Mouse (Mus musculus): Measurements from ENCODE around the gene Gab3. TPM values are rescaled to one million over a fixed set of nuclear protein-coding genes. Genes with fewer than 3 reads are reported as not detected.

Gab3 gene
- 1 to 10 TPM; 1.1 to 1.3 TPM for total RNA-seq (2021)
- 1.1 and 1.2 TPM in 2 replicates for polyA plus RNA-seq (2012; rRNA removed)
- long read RNA-seq, partial matches to known transcripts, result 0 of 3 reads
- long read RNA-seq, other reads (novel, unspliced or antisense), result 1 of 3 reads

DNA sequence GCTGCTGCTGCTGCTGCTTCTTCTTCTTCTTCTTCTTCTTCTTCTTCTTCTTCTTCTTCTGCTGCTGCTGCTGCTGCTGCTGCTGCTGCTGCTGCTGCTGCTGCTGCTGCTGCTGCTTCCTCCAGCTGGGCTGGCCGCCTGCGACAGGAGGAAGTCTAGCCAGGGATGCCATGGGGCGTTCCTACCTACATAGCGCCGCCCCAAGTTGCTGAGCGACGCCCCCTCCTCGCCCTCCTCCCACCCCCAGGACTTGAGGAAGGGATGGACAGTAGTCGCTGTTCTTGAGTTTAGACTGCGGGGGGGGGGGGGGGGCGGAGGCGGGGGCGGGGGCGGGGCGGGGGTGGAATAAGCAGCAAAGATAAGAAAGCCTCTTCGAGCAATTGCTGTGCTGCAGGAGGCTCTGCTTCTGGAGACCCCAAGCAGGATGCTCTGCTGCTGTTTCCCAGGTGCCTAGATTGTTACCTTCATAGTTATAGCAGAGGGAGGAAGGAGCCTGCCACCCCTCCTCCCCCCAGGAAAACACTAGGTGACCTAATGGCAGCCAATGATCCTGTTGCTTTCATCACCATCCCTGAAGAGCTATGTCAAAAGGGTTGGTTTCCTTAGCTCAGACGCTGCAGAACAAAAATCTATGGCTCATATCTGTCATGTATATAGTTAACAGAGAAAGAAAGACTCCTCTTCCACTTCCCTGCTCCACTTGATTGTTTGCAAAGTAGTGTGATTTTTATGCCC lies at the start of gene Gab3:
Gab3 (minus strand) TSS at position 685 of the 735 bp plus-strand sequence.
- 10% methylated on average over 10 of the region's 17 CpGs for WGBS
- Histone ChIP-seq H3K9ac (ENCODE audit: low read depth, low read length) (peak within 1 kb of the TSS; percentile 83), H3K4me3 (peak within 1 kb of the TSS; percentile 55), H3K79me2 (replicated peaks; ENCODE audit: control insufficient read depth, insufficient read depth, low read length) (no peaks in the 10 kb centered on the region), H3K27ac (peak within 1 kb of the TSS; percentile 48), H3K4me1 (ENCODE audit: control insufficient read depth, insufficient read depth, low read length) (peaks cover 2% of the 10 kb centered on the region), H3K36me3 (ENCODE audit: control insufficient read depth, insufficient read depth, low read length) (no peaks in the 10 kb centered on the region), H3K27me3 (ENCODE audit: control insufficient read depth, insufficient read depth, low read length) (no peaks in the 10 kb centered on the region)
- intact Hi-C loops (cut with DNase I), result loop anchor here (5.0 kb wide), 1 partner anchor 38 kb away; no protein-coding TSS in a partner anchor
- peak; percentile 72 to 81 for DNase-seq
- TF ChIP-seq CTCF (IDR thresholded peaks at IDR 0.05) (no peak), POLR2A (IDR thresholded peaks at IDR 0.05; ENCODE audit: insufficient read depth, low read depth, low read length) (no peak), EP300 (IDR thresholded peaks at IDR 0.05; ENCODE audit: insufficient read depth, low read depth, low read length) (no peak)

DNA sequence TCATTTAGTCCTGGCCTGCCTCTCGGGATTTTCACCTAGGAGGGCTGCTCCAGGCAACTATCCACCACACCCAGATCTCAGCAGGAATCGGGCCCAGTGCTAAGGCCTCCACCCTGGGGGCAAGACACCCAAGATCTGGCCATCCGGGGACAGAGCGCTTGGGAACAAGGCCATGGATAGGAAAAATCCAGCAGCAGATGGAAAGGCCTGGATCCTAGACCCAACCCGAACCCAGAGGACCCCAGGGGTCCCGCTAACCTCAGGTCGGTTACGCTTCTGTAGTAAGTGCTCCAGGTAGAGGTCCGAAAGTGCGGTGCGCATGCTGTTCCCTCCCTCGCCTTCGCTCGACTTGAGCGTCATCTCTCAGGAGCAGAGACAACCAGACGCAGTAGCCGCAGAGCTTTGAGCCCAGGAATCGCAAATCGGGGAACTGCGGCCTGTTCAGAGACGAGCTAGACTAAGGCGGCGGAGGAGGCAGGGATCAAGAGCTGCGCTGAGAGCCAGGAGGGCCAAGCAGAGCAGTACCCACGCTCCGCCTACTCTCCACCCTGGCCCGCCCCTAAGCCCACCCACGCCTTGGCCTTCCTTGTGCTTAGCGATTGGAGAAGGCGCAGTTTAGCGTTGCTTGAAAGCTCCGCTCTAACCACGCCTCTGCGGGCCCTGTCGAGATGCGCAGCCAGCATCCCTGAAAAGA lies 45.4 kb upstream of the Gab3 start, which contains the start of gene Mpp1:
Mpp1 (minus strand) TSS at position 550 of the 694 bp plus-strand sequence.
- 0 out of 2 replicates have a peak, but pooled peaks have one; percentile 10 for TF ChIP-seq EP300 (IDR thresholded peaks at IDR 0.05; ENCODE audit: insufficient read depth, low read depth, low read length)
- TF ChIP-seq POLR2A (IDR thresholded peaks at IDR 0.05; ENCODE audit: insufficient read depth, low read depth, low read length), result peak; percentile 86
- no peak for TF ChIP-seq CTCF (IDR thresholded peaks at IDR 0.05)
- peak within 1 kb of the TSS; percentile 52 for H3K4me3 ChIP-seq
- H3K36me3 ChIP-seq (ENCODE audit: control insufficient read depth, insufficient read depth, low read length), result no peaks in the 10 kb centered on the region
- no peaks in the 10 kb centered on the region; the same call in 1 of the 2 replicates for H3K4me1 ChIP-seq (ENCODE audit: control insufficient read depth, insufficient read depth, low read length)
- intact Hi-C loops (cut with DNase I), result loop anchor here (2.0 to 5.0 kb wide), 2 partner anchors 24 to 382 kb away; partner anchors contain the start of gene Vbp1
- WGBS, result 19% methylated on average over 36 of the region's 36 CpGs
- no peaks in the 10 kb centered on the region for H3K27me3 ChIP-seq (ENCODE audit: control insufficient read depth, insufficient read depth, low read length)
- peak within 1 kb of the TSS; percentile 78 for H3K27ac ChIP-seq
- H3K79me2 ChIP-seq (replicated peaks; ENCODE audit: control insufficient read depth, insufficient read depth, low read length), result no peaks in the 10 kb centered on the region
- DNase-seq, result peak; percentile 85 to 87
- H3K9ac ChIP-seq (ENCODE audit: low read depth, low read length), result peak within 1 kb of the TSS; percentile 82

DNA sequence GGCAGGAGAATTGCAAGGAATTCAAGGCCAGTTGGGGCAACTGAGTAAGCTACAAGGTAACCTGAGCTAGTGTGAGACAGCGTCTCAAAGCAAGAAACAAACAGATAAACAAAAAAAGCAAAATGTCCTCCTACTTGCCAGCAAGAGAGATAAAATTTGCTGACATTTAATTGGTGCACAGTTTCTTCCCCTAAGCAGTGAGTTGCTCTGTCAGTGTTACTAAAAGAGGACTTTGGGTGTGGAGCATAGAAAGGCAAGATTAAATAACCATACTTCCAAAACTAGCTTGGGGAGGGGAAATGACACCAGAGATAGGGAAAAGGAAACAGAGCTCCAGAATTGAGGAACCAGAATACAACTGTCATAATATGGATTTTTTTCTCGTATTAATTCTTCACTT lies 44.2 kb upstream of the Gab3 start:
- intact Hi-C loops (cut with DNase I), result no loop called here
- DNase-seq, result no peak

DNA sequence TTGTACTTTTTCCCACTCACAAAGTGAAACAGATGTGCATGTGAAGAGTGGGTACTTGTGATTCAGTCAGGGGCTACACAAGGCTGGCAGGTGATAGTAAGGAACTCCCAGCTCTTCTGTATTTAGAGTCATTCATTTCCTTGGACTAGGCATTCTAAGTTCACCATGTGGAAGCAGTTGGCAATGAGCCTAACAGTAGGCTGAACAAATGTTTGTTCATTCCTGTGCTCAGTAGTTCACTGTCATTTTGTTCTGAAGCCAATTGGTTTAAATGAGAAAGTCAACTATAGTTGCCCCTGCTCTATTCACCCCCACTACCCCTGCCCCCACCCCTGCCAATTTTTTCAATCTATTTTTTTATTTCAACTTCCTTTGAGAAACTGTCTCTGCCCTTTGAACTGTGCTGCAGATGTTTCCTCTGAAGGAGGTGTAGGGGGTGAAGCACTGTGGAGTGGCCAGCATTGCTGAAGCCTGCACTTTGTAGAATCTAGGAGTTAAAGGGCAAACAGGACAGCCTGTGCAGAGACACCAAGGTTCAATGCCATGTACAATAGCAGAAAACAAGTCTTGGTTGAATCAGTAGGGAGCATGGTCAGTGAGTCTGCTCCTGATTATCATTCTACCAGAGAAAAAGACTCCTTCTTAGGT lies 43.2 kb upstream of the Gab3 start:
- peak in 1 of 2 experiments; percentile 20 for DNase-seq
- no peaks in the 10 kb centered on the region for H3K79me2 ChIP-seq (replicated peaks; ENCODE audit: control insufficient read depth, insufficient read depth, low read length)

More for the DNA sequence above, 44.2 kb upstream of the Gab3 start:
- Histone ChIP-seq H3K9ac (ENCODE audit: low read depth, low read length) (no peak overlapping the region), H3K4me3 (no peak overlapping the region), H3K27me3 (ENCODE audit: control insufficient read depth, insufficient read depth, low read length) (no peaks in the 10 kb centered on the region), H3K4me1 (ENCODE audit: control insufficient read depth, insufficient read depth, low read length) (no peaks in the 10 kb centered on the region; the same call in 1 of the 2 replicates), H3K36me3 (ENCODE audit: control insufficient read depth, insufficient read depth, low read length) (no peaks in the 10 kb centered on the region), H3K79me2 (replicated peaks; ENCODE audit: control insufficient read depth, insufficient read depth, low read length) (no peaks in the 10 kb centered on the region), H3K27ac (no peak overlapping the region; the same call in 1 of the 2 replicates)
- 24% methylated on average over 2 of the region's 2 CpGs for WGBS
- TF ChIP-seq EP300 (IDR thresholded peaks at IDR 0.05; ENCODE audit: insufficient read depth, low read depth, low read length), result no peak
- no peak for TF ChIP-seq POLR2A (IDR thresholded peaks at IDR 0.05; ENCODE audit: insufficient read depth, low read depth, low read length)
- TF ChIP-seq CTCF (IDR thresholded peaks at IDR 0.05), result no peak

DNA sequence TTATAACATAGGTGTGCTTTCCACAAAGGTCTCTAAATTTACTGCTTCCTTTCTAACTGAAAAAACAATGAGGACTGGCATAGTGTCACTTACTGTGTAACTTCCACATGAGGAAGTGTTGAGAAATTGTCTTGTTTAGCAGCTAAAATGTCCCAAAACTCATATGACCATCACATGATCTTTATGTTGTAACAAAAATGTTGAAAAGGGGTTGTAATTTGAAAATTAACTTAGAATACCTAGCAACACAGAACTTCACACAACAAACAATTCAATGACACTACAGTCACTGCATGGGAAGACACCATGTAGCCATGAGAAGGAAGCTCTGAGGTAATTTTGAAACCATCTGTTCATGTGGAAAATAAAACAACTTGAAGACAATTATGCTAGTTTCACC lies 41.6 kb upstream of the Gab3 start:
- H3K9ac ChIP-seq (ENCODE audit: low read depth, low read length), result no peak overlapping the region
- TF ChIP-seq POLR2A (IDR thresholded peaks at IDR 0.05; ENCODE audit: insufficient read depth, low read depth, low read length) (no peak), CTCF (IDR thresholded peaks at IDR 0.05) (no peak), EP300 (IDR thresholded peaks at IDR 0.05; ENCODE audit: insufficient read depth, low read depth, low read length) (no peak)

More for the DNA sequence above, 43.2 kb upstream of the Gab3 start:
- intact Hi-C loops (cut with DNase I), result no loop called here
- no peaks in the 10 kb centered on the region for H3K36me3 ChIP-seq (ENCODE audit: control insufficient read depth, insufficient read depth, low read length)
- TF ChIP-seq EP300 (IDR thresholded peaks at IDR 0.05; ENCODE audit: insufficient read depth, low read depth, low read length) (no peak), POLR2A (IDR thresholded peaks at IDR 0.05; ENCODE audit: insufficient read depth, low read depth, low read length) (no peak), CTCF (IDR thresholded peaks at IDR 0.05) (no peak)
- H3K4me1 ChIP-seq (ENCODE audit: control insufficient read depth, insufficient read depth, low read length), result no peaks in the 10 kb centered on the region; the same call in 1 of the 2 replicates
- H3K27me3 ChIP-seq (ENCODE audit: control insufficient read depth, insufficient read depth, low read length), result no peaks in the 10 kb centered on the region
- H3K27ac ChIP-seq, result no peak overlapping the region; the same call in 1 of the 2 replicates
- H3K9ac ChIP-seq (ENCODE audit: low read depth, low read length), result no peak overlapping the region
- no peak overlapping the region for H3K4me3 ChIP-seq

More for the DNA sequence above, 41.6 kb upstream of the Gab3 start:
- no peaks in the 10 kb centered on the region for H3K36me3 ChIP-seq (ENCODE audit: control insufficient read depth, insufficient read depth, low read length)
- H3K79me2 ChIP-seq (replicated peaks; ENCODE audit: control insufficient read depth, insufficient read depth, low read length), result no peaks in the 10 kb centered on the region
- no peak overlapping the region for H3K4me3 ChIP-seq
- H3K27ac ChIP-seq, result no peak overlapping the region
- no peaks in the 10 kb centered on the region; the same call in 1 of the 2 replicates for H3K4me1 ChIP-seq (ENCODE audit: control insufficient read depth, insufficient read depth, low read length)
- intact Hi-C loops (cut with DNase I), result no loop called here
- DNase-seq, result no peak
- H3K27me3 ChIP-seq (ENCODE audit: control insufficient read depth, insufficient read depth, low read length), result no peaks in the 10 kb centered on the region
